Mouse (Mus musculus): ENCODE measurements around the gene Gm11437. TPM values are rescaled to one million over a fixed set of nuclear protein-coding genes. Genes with fewer than 3 reads are reported as not detected.

The Gm11437 gene
- polyA plus RNA-seq, 1 experiment = 10.0 TPM

GRCm38 (mm10) chr11:84188530-84188929 lies 21.3 kb upstream of the Gm11437 start:
- H3K4me3 ChIP-seq (ENCODE audit: low read depth, low read length) = no peak overlapping the region
- TF ChIP-seq POLR2A (IDR thresholded peaks at IDR 0.05; ENCODE audit: low read depth, low read length) = no peak
- no peak for TF ChIP-seq CTCF (IDR thresholded peaks at IDR 0.05; ENCODE audit: extremely low read depth, insufficient read length, insufficient replicate concordance, low read depth, low read length)
- H3K27me3 ChIP-seq (ENCODE audit: control insufficient read depth, insufficient read depth, low read length) = no peaks in the 10 kb centered on the region
- H3K36me3 ChIP-seq (ENCODE audit: control insufficient read depth, insufficient read depth, low read length) = no peaks in the 10 kb centered on the region
- H3K27ac ChIP-seq (ENCODE audit: insufficient read depth, low read depth, low read length) = no peak overlapping the region
- WGBS = 44% methylated on average over 3 of the region's 3 CpGs
- H3K4me1 ChIP-seq (ENCODE audit: control insufficient read depth, insufficient read depth, insufficient read length, low read length) = no peaks in the 10 kb centered on the region

GRCm38 (mm10) chr11:84181286-84181685 lies 14.0 kb upstream of the Gm11437 start:
- TF ChIP-seq CTCF (IDR thresholded peaks at IDR 0.05; ENCODE audit: extremely low read depth, insufficient read length, insufficient replicate concordance, low read depth, low read length) = no peak
- TF ChIP-seq POLR2A (IDR thresholded peaks at IDR 0.05; ENCODE audit: low read depth, low read length) = no peak
- WGBS = 73% methylated on average over 2 of the region's 2 CpGs
- H3K4me1 ChIP-seq (ENCODE audit: control insufficient read depth, insufficient read depth, insufficient read length, low read length) = no peaks in the 10 kb centered on the region
- H3K36me3 ChIP-seq (ENCODE audit: control insufficient read depth, insufficient read depth, low read length) = no peaks in the 10 kb centered on the region
- no peak overlapping the region for H3K27ac ChIP-seq (ENCODE audit: insufficient read depth, low read depth, low read length)
- H3K27me3 ChIP-seq (ENCODE audit: control insufficient read depth, insufficient read depth, low read length) = no peaks in the 10 kb centered on the region
- H3K4me3 ChIP-seq (ENCODE audit: low read depth, low read length) = no peak overlapping the region

- Histone ChIP-seq H3K27me3 (ENCODE audit: control insufficient read depth, insufficient read depth, low read length) (no peaks in the 10 kb centered on the region), H3K4me3 (ENCODE audit: low read depth, low read length) (peak overlapping the region; percentile 96), H3K4me1 (ENCODE audit: control insufficient read depth, insufficient read depth, insufficient read length, low read length) (no peaks in the 10 kb centered on the region), H3K27ac (ENCODE audit: insufficient read depth, low read depth, low read length) (peak overlapping the region; percentile 43), H3K36me3 (ENCODE audit: control insufficient read depth, insufficient read depth, low read length) (no peaks in the 10 kb centered on the region)
- under 1% methylated on average over 44 of the region's 44 CpGs for WGBS
- TF ChIP-seq POLR2A (IDR thresholded peaks at IDR 0.05; ENCODE audit: low read depth, low read length) (no peak), CTCF (IDR thresholded peaks at IDR 0.05; ENCODE audit: extremely low read depth, insufficient read length, insufficient replicate concordance, low read depth, low read length) (peak; percentile 38; the same call in 1 of the 2 replicates)
These were observed 12.8 kb upstream of the Gm11437 start for GRCm38 (mm10) chr11:84179954-84180598.

- under 1% methylated on average over 62 of the region's 85 CpGs for WGBS
- Histone ChIP-seq H3K4me3 (ENCODE audit: low read depth, low read length) (peak overlapping the region; percentile 96), H3K27me3 (ENCODE audit: control insufficient read depth, insufficient read depth, low read length) (no peaks in the 10 kb centered on the region), H3K27ac (ENCODE audit: insufficient read depth, low read depth, low read length) (peak overlapping the region; percentile 43), H3K4me1 (ENCODE audit: control insufficient read depth, insufficient read depth, insufficient read length, low read length) (no peaks in the 10 kb centered on the region), H3K36me3 (ENCODE audit: control insufficient read depth, insufficient read depth, low read length) (no peaks in the 10 kb centered on the region)
- TF ChIP-seq POLR2A (IDR thresholded peaks at IDR 0.05; ENCODE audit: low read depth, low read length) (peak; percentile 48), CTCF (IDR thresholded peaks at IDR 0.05; ENCODE audit: extremely low read depth, insufficient read length, insufficient replicate concordance, low read depth, low read length) (peak; percentile 46)
These were observed 12.1 kb upstream of the Gm11437 start for GRCm38 (mm10) chr11:84179226-84179953.

- H3K4me3 ChIP-seq (ENCODE audit: low read depth, low read length) = no peak overlapping the region
- 16% methylated on average over 4 of the region's 4 CpGs for WGBS
- no peak for TF ChIP-seq CTCF (IDR thresholded peaks at IDR 0.05; ENCODE audit: extremely low read depth, insufficient read length, insufficient replicate concordance, low read depth, low read length)
- no peak for TF ChIP-seq POLR2A (IDR thresholded peaks at IDR 0.05; ENCODE audit: low read depth, low read length)
- no peaks in the 10 kb centered on the region for H3K4me1 ChIP-seq (ENCODE audit: control insufficient read depth, insufficient read depth, insufficient read length, low read length)
- no peak overlapping the region for H3K27ac ChIP-seq (ENCODE audit: insufficient read depth, low read depth, low read length)
- no peaks in the 10 kb centered on the region for H3K36me3 ChIP-seq (ENCODE audit: control insufficient read depth, insufficient read depth, low read length)
- no peaks in the 10 kb centered on the region for H3K27me3 ChIP-seq (ENCODE audit: control insufficient read depth, insufficient read depth, low read length)
These were observed 11.3 kb upstream of the Gm11437 start for GRCm38 (mm10) chr11:84178571-84178970.

GRCm38 (mm10) chr11:84172539-84173435 lies 5.5 kb upstream of the Gm11437 start:
- H3K36me3 ChIP-seq (ENCODE audit: control insufficient read depth, insufficient read depth, low read length) = no peaks in the 10 kb centered on the region
- H3K27ac ChIP-seq (ENCODE audit: insufficient read depth, low read depth, low read length) = no peak overlapping the region
- 44% methylated on average over 11 of the region's 11 CpGs for WGBS
- no peaks in the 10 kb centered on the region for H3K27me3 ChIP-seq (ENCODE audit: control insufficient read depth, insufficient read depth, low read length)
- no peak for TF ChIP-seq CTCF (IDR thresholded peaks at IDR 0.05; ENCODE audit: extremely low read depth, insufficient read length, insufficient replicate concordance, low read depth, low read length)
- TF ChIP-seq POLR2A (IDR thresholded peaks at IDR 0.05; ENCODE audit: low read depth, low read length) = no peak
- H3K4me1 ChIP-seq (ENCODE audit: control insufficient read depth, insufficient read depth, insufficient read length, low read length) = peaks cover 8% of the 10 kb centered on the region; the same call in 1 of the 2 replicates
- H3K4me3 ChIP-seq (ENCODE audit: low read depth, low read length) = no peak overlapping the region

Measured in small intestine, adult 2 months (tissue).